Mouse (Mus musculus) activated CD4-positive, CD25-positive, alpha-beta regulatory T cell, adult 9 weeks (primary cell): ENCODE measurements around the gene Oxtr. TPM values are rescaled to one million over a fixed set of nuclear protein-coding genes. Genes with fewer than 3 reads are reported as not detected.

Experiments
- polyA plus RNA-seq: library from polyadenylated mRNA; unstranded; fragments of 100-300 nt; shearing (Covaris generic); gene quantifications from one replicate; pipeline ENCODE4 v1.2.1, GENCODE M21; 2017

Oxtr gene
- not detected for polyA plus RNA-seq

DNA sequence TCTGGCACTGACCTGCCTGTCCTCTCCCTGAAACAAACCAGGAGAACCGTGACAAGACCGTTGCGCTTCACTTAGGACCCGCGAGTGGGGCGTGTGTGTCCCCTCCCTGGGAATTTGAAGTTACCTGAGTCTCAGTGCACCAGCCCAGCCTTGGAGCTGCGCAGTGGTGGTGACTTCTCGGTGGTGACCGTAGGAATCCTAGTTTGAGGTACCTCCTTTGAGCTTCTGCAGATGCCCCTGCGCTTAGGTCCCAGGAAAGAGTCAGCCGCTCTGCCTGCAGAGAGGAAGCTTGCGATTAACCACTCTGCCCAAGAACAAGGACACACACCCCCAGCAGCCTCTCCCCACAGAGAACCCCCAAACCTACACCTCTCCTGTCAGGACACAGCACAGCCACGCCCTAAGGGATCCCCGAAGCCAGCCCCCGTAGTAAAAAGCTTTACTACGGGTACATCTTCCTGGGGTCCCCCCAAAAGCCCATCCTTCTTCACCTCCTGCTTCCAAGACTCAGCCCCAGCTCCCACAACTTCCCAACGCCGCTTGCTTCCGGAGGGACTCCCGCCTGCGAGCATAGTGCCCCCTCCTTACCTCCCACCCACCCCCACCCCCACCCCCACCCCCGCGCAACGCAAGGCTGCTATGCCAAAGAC is at the start of gene Oxtr:
TSS of gene Oxtr (minus strand) at position 34 of the 650 bp plus-strand sequence.

GRCm38 (mm10) chr6:112459341-112459749 is 30.4 kb downstream of the Oxtr start, which contains the start of gene Cav3:
TSS of gene Cav3 (plus strand) at chr6:112459505.

Other genes starting within 250 kb of the Oxtr start
- not detected for gene Lmcd1, start 216.2 kb downstream of the Oxtr start, polyA plus RNA-seq
- not detected for gene Ssu2, start 101.9 kb downstream of the Oxtr start, polyA plus RNA-seq
- gene Cav3, start 30.4 kb downstream of the Oxtr start, polyA plus RNA-seq = not detected
- 39.4 TPM for gene Rad18, start 206.7 kb upstream of the Oxtr start, polyA plus RNA-seq